Mouse (Mus musculus) bone marrow macrophage, adult 2 months (primary cell): ENCODE results near the gene Cuedc1.

Experiments
- CTCF ChIP-seq: IDR thresholded peaks from 2 replicates; pipeline ENCODE4 v1.5.1; 2012; ENCODE audit warnings: low read depth, mild to moderate bottlenecking, low read length, moderate library complexity
- POLR2A ChIP-seq: IDR thresholded peaks from 2 replicates; pipeline ENCODE4 v1.6.1; 2012; ENCODE audit warnings: mild to moderate bottlenecking, low read depth, low read length, borderline replicate concordance

- no peak for TF ChIP-seq CTCF
- TF ChIP-seq POLR2A, result no peak
These were observed 117.3 kb downstream of the Cuedc1 start for GRCm38 (mm10) chr11:88214881-88215831.
